Mouse (Mus musculus): Measurements from ENCODE around the gene Calml3.

GRCm38 (mm10) chr13:3769531-3769930 is 34.6 kb downstream of the Calml3 start:
- TF ChIP-seq CTCF (conservative IDR thresholded peaks at IDR 0.05; ENCODE audit: low read length): no peak
- no peak for TF ChIP-seq POU5F1 (IDR thresholded peaks at IDR 0.05; ENCODE audit: borderline replicate concordance, low read length)
- no peak for TF ChIP-seq NANOG (IDR thresholded peaks at IDR 0.05; ENCODE audit: borderline replicate concordance, low read length)
